Mouse (Mus musculus): ENCODE results near the gene C1ra. TPM values are rescaled to one million over a fixed set of nuclear protein-coding genes. Genes with fewer than 3 reads are reported as not detected.
"Not testable (repeated sequence)": the region's sequence is repeated elsewhere in the genome, so short reads cannot be mapped to it uniquely, and the experiment has no call there.

C1ra gene
- total RNA-seq (2021): 1 to 10 TPM; 1.2 TPM
- long read RNA-seq, partial matches to known transcripts: 0 of 4 reads
- long read RNA-seq, other reads (novel, unspliced or antisense): 0 of 4 reads

DNA sequence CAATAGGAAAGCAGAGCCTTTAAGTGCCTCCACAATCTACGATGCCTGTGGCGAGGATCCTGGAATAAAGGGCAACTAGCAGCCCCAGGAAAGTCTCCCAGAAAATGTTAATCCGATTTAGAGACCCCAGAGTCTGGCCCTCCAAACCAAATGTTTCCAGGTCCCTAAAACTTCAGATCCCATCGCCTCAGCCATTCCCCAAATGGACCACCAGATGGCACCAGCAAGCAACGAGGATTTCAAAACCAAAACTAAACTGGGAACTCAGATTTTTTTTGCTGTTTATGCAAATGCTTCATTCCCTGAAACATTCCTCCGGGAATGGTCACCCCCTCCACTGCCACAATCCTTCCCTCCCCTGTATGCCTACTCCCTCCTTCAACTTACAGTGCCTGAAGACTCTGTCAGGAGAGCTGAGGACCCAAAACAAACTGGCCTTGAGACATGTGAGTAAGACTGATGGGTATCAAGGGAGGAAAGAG lies at the start of gene C1ra:
TSS of gene C1ra (plus strand) at position 51 of the 482 bp plus-strand sequence.
- DNase-seq (ENCODE audit: low spot score in 2 of 2): peak; percentile 21 to 73

DNA sequence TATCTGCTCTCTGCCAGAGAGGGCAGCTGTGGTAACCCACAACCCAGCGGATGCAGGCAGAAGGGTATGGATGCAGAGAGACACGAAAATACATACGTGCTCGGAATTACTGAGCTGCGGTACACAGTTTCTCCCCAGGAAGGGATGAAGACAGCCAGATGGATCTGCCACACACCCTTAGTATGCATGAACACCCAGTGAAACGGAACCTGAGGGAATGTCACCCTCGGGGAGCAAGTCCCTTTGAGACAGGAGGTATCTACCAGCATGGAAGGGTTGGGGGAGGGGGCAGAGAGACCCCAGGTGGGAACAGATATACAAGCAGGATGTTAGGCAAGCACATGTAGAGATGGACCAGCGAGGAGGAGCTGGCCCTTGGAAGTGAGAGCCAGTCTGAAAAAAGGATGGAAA lies 48.3 kb upstream of the C1ra start:
- peak in 1 of 2 experiments; percentile 35 for DNase-seq (ENCODE audit: low spot score in 2 of 2)

DNA sequence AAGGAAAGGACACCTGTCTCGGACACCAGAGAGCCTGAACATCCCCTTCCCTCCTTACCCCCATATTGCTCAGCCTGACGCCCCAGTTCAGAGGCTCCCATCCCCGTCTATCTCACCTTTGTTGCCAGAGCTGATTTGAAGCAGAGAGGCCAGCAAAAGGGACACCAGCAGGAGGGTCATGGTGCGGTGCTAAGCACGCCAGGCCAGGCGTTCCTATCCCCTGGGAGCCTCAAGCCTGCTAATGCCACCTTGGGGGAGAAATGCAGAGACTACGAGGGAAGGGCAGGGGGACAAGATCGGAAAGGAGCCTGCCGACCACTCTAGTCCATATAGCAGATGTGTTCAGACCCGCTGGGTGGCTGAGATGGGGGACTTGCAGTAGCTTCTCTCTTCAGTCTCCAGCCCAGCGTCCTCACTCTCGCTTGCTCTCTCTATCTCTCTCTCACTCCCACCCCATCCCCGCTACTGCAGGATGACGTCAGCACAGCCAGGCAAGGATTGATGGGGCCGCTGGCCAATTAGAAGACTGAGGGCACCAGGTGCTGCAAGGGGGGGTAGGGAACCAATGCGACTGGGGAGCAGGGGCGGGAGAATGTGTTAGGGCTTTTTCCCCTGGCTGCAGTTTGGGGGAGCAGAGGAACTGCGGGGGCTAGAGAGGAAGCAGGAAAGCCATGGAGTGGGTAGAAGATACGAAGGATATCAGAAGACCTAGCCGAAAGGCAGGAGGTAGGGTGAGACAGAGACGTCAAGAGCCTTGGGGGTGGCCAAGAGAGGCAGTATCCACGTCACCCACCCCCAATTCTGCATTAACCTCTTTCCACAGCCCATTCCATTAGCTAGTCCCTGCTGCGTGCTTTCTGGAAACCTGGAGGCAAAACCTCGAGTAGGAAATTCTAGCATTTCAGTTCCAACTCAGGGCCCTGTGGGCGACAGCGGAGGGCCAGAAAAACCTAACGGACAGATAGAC lies 47.6 kb upstream of the C1ra start, which contains the start of gene Clstn3:
TSS of gene Clstn3 (minus strand) at position 490 of the 967 bp plus-strand sequence.
- peak; percentile 91 to 96 for DNase-seq (ENCODE audit: low spot score in 2 of 2)

DNA sequence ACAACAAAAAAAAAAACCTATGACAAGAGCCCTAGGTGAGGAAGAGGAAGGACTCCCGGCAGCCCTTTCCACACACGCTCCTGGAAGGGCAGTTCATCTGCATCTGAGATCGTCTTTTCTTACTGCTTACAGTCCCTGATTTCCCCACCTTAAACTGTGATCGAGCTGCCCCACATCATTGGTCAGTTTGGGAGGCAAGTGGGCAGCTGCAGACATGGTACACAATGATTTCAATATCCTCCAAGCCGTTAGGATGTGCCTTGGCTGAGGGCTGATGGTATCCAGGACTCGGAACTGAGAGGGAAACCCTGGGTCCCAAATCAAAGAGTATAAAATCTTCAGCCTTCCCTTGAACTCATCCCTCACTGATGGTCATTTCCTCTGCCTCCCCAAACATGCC lies 46.9 kb upstream of the C1ra start:
- DNase-seq (ENCODE audit: low spot score in 2 of 2): no peak

DNA sequence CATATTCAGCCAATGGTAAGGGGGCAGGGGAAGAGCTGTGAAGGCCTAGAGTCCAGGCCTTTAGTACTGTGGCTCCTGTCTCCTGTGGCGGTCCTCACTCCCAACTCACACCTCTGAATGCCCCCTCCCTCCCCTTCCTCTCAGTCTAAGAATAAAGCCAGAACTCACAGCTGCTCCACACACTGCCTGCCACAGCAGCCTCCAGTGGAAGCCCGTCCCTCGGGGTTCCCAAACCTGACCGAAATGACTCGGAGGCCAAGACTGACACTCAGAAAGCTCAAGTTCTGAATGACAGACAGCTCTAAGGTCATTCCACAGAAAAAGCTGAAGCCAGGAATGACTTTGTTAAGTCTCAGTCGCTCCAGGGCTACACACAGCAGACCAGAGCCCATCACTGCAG lies 46.5 kb upstream of the C1ra start:
- DNase-seq (ENCODE audit: low spot score in 2 of 2): no peak

DNA sequence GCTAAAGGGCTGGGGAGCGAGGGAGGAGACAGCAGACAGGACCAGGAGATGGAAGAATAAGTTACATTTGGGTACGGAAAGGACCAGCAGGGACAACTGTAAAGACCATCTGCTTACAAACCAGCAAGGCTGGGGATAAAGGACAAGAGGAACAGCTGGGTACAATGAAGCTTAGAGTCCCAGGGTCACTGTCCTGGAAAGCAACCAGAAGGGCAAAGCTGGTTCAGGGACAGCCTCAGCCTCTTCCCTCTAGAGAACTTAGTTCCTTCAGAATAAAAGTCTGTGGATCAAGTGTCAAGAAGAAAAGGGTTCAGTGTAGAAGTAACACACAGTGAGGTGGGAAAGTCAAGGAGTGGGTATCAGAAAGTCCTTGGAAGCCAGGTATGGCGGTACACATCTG lies 41.1 kb upstream of the C1ra start:
- no peak for DNase-seq (ENCODE audit: low spot score in 2 of 2)

DNA sequence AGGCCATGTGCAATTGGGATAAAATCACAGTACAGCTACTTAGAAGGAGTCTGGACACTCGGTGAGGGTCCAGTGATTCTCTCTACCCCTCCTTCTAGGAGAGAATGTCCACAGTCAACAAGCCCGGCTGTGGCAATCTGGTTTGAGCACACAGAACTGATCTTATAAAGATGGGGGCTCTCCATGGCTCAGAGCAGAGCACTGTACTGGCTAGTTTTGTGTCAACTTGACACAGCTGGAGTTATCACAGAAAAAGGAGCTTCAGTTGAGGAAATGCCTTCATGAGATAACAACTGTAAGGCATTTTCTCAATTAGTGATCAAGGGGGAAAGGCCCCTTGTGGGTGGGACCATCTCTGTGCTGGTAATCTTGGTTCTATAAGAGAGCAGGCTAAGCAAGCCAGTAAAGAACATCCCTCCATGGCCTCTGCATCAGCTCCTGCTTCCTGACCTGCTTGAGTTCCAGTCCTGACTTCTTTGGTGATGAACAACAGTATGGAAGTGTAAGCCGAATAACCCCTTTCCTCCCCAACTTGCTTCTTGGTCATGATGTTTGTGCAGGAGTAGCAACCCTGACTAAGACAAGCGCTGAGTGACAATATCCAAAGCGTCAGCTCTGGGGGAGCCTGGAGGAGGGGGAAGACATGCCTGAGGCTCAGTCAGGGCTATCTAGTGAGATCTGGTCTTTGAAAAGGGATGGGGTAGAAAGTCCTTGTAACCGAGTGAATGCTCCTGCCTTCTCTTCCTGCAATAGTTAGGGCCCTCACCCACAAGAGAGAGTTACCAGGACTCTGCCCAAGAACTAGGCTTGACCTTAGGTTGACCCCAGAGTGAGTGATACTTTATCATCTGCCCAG lies 40.2 kb upstream of the C1ra start:
- DNase-seq (ENCODE audit: low spot score in 2 of 2): not testable (repeated sequence)

DNA sequence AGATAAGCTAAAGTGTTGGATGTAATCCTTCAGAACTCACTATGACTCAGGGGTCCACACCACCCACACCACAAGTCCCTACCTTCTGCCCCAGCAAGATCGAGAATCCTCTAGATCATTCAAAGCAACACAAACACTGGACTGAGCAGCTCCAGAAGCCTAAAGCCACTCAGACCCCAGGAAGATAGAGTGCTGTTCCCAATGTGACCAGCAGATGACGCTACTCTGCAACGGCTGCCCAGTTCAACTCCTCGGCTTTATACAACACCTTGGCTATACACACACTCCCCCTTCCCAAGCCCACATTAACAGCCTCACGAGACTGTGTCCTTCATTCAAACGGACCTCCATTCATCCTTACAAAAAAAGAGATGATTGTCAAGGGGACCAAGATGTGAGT lies 39.4 kb upstream of the C1ra start:
- peak in 1 of 2 experiments; percentile 61 for DNase-seq (ENCODE audit: low spot score in 2 of 2)

DNA sequence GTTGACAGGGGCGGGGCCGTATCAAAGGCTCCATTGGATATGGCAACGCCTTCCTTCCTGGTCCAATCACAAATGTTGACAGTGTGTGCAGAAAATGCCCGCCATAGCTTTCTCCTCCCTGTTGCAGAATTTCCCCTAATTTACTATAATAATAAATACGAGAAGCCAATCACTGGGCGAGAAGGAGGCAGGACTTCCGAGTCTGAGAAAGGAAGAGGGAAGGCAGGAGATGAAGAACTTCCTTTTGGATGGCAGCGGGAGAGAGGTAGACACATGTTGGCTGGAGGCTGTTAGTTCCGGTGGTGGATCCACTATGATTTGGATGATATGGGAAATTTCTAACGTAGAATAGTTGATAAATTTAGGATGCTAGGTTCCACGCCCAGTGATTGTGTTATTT lies 37.6 kb upstream of the C1ra start:
- no peak for DNase-seq (ENCODE audit: low spot score in 2 of 2)

DNA sequence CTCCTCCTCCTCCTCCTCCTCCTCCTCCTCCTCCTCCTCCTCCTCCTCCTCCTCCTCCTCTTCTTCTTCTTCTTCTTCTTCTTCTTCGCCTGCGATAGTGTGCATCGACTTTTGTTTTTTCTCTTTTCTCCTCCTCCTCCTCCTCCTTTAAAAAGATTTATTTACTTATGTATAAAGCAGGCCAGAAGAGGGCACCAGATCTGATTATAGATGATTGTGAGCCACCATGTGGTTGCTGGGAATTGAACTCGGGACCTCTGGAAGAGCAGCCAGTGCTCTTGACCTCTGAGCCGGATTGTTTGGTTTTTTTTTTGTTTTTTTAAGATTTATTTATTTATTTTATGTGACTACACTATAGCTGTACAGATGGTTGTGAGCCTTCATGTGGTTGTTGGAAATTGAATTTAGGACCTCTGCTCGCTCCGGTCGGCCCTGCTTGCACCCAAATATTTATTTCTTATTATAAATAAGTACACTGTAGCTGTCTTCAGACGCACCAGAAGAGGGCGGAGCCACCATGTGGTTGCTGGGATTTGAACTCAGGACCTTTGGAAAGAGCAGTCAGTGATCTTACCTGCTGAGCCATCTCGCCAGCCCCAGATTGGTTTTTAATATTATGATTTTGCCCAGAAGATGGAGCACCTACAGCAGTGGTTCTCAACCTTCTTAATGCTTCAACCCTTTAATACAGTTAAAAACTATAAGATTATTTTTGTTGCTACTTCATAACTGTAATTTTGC lies 36.7 kb upstream of the C1ra start:
- not testable (repeated sequence) for DNase-seq (ENCODE audit: low spot score in 2 of 2)

DNA sequence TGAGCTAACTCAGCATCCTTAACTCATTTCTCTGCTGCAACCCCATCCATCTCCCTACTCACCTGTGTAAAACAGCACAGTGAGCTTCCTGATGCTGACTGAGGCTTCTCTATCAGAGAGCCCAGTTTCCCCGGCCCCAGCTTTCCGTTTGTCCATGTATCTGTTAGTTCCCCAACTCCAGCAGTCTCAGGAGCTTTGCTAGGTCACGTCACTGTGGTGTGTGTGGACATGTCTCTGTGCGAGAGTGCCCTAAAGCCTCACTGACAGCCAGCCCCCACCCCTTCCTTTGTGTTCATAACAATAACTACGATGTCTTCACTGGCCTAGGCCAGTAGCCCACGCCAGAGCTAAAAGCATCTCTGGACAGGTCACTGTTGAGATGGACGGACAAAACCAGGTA lies 36.0 kb upstream of the C1ra start:
- DNase-seq (ENCODE audit: low spot score in 2 of 2): no peak

DNA sequence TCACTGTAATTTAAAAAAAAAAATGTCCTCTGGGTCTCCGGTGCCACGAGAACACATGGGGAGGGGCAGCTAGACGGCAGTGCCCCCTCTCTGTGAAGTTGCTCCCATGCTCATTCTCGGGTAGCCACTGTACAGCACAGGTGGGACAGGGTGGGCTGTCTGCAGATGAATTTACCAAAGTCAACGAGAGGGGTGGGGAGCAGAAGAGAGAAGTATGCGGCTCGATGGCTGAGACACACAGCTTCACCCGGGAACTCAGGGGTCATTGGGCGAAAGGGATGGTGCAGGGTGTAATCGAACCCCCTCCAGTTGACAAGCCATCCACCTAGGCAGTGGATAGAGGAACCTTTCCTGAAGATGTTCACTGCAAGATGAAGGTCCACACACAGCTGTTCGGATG lies 35.4 kb upstream of the C1ra start:
- DNase-seq (ENCODE audit: low spot score in 2 of 2): no peak

DNA sequence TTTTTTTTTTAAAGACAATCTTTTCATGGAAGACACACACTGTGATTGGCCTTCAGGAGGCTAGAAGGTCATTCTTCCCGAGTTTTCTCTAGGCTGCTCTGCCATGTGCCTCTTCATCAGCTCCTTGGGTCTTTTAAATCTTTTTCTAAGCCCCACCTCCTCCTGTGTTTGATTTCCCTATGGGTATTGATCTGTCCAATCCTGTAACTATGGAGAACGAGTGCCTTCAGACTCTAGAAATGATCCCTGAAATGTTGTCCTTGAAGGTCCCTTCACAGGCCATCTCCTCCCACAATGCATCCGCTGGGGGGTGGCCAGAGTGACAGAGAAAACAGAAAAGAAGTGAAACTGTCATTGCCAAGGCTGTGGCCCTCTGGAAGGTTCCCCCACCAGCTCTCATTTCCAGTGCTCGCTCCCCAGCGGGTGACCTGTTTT lies 35.0 kb upstream of the C1ra start:
- no peak for DNase-seq (ENCODE audit: low spot score in 2 of 2)

DNA sequence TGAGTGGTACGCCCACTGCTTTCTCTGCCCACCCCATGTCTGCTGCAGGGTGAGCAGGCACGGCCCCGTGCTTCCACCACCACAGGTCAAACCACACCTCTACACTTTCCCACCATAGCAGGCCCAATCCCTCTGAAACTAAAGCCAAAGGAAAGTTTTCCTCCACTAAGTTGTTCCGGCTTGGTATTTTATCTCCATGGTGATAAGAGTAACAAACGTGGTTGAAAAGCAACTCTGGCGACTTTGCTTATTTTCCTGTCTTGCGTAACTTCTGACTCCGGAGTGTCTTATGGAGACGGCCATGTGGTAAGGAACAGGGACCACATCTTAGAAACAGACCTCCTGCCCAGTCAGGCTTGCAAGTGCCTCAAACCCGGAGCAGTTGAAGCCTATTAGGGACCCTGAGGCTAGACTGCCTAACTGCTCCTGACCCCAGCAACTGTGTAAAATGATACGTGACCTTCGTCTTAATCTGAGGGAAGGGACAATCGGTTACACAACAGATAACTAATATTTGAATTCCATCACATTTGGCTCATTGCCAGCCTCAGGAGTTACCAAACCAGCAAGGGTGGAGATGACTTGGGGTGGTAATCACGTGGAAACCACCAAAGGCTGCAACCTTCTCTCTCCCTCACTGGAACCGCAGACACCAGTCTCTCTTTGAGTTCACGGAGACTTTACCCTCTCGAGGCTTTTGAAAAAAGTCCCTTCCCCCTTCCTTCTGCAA lies 34.1 kb upstream of the C1ra start:
- DNase-seq (ENCODE audit: low spot score in 2 of 2): no peak

DNA sequence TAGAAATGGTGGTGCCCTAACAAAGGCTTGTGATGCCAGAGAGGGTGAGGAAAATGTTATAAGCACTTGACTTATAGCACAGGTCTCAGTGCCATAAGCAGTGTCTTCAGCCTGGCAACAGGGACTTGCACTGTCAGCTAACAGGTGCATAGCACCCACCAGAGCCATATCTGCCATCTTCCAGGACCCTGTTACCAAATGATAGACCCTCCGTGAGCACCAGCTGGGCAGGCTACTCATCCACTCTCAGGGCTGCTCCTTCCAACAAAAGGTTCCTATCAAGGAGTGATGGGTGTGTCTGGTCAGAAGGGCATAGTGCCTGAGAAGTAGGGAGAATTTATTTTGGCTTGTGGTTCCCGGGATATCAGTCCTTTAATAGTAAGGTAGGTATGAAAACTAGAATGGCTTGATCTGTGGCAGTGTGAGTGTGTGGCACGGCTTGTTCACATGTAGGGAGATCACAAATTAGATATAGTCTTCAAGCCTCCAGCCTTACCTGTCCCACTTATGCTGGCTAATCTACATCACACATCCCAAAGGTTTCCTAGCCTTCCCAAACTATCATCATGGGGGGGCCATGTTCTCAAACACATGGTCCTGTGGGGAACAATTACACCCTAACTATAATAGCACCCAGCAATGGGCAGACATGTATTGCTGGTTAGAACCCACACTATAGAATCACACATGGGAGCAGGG lies 33.2 kb upstream of the C1ra start:
- no peak for DNase-seq (ENCODE audit: low spot score in 2 of 2)

DNA sequence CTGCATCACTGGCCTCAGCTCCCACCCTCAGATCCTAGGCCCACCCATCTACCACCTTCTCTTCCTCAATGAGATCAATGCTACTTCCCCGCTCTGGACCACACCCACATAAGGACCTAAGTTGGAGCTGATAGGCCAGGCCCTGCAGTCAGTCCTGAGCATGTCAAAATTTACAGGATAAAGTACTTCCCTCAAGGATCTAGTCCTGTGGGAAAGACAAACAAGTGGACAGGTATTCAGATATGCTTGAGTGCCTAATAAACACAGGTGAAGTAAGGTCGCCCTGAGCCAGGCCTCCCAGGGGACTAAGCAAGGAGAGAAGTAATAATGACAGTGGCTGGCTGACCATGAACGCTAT lies 32.7 kb upstream of the C1ra start:
- DNase-seq (ENCODE audit: low spot score in 2 of 2): no peak

DNA sequence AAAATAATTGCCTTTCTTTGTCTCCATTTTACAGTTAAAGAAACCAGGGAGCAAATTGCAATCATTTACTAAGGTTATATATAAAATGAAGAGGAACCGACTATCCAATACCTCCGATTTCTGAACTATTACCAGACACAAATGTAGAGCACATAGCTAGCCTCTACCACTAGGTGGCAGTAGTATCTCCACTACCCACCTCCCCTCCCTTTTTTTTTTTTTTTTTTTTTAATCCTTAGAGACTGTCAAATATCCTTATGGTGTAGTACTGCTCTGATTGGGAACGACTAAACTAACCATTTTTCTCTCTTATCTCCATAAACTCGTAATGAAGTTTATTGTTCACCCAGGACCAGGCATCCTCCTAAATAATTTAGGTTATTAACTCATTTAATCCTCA lies 31.9 kb upstream of the C1ra start:
- peak in 1 of 2 experiments; percentile 68 for DNase-seq (ENCODE audit: low spot score in 2 of 2)

DNA sequence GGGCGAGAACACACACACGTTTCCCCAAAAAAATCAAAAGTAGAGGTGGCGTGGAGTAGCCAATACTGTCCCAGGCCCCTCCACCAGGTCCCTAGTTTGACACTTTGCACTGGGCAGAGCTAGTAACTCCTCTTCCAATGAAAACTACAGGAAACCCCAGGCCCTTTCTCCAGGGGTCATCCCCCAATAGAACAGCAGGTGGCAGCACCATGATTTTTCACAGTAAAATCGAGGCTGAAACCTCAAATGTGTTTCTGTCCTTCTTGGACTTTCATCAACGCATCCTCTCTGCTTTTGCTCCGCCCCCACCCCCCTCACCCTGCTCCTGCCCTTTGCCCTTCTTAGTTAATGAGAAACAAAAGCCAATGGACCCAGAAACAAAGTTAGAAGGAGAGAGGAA lies 30.6 kb upstream of the C1ra start:
- peak in 1 of 2 experiments; percentile 55 for DNase-seq (ENCODE audit: low spot score in 2 of 2)

DNA sequence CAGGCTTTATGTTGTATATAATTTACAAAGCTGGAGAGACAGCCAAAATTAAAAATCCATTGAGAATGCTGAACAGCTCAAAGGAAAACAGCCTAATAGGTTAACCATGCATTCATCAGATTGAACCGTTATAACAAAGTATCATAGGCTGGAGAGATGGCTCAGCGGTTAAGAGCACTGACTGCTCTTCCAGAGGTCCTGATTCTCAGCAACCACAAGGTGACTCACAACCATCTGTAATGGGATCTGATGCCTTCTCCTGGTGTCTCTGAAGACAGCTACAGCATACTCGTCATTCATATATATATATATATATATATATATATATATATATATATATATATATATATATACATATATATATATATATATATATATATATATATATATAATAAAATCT lies 28.4 kb upstream of the C1ra start:
- not testable (repeated sequence) for DNase-seq (ENCODE audit: low spot score in 2 of 2)

DNA sequence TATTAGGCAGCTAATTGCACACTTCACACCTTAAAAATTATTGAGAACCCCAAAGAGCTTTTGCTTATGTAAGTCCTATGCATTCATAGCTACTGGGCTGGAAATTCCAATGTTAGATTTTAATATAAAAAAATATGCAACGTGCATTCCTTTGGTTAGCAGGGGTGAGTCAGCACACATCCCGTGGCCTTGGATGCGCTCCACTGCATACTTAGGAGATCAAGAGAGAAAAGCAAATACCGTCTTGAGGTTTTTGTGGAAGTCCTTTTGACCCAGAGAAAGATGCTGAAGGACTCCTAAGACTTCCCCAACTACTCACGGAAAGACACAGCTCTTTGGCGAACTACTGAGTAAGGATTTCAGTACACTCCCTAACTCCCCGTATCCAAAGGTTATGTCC lies 27.4 kb upstream of the C1ra start:
- no peak for DNase-seq (ENCODE audit: low spot score in 2 of 2)
